Mouse (Mus musculus) 416B (cell line): ENCODE measurements at regions not wholly inside any gene's neighbourhood (a gene's known extent, or its start where the extent isn't known, plus 50 kb on each side); places are given as distances from the start of the nearest gene placed in this dataset.

Source experiments
- DNase-seq: peaks from one replicate; pipeline ENCODE4 v3.0.0; 2011; ENCODE audit warnings: low read depth

DNA sequence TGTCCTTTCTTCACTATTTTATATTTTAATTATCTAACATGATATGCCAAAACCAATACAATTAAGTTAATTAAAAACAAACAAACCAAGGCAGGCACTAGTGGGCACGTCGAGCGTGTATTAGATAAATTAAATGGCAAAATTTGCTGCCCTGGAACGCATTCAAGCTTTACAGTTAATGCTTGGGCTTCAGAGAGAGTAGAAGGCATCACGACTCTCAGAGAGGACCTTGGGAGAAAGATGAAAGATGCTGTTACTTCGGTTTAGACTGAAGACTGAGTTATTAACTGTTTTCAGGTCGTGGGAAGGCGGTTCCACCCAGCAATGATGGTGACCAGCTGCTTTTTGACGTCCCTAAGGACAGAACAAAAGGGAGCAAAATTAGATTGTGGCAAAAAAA lies 71.7 kb upstream of the Boc start:
- no peak for DNase-seq

DNA sequence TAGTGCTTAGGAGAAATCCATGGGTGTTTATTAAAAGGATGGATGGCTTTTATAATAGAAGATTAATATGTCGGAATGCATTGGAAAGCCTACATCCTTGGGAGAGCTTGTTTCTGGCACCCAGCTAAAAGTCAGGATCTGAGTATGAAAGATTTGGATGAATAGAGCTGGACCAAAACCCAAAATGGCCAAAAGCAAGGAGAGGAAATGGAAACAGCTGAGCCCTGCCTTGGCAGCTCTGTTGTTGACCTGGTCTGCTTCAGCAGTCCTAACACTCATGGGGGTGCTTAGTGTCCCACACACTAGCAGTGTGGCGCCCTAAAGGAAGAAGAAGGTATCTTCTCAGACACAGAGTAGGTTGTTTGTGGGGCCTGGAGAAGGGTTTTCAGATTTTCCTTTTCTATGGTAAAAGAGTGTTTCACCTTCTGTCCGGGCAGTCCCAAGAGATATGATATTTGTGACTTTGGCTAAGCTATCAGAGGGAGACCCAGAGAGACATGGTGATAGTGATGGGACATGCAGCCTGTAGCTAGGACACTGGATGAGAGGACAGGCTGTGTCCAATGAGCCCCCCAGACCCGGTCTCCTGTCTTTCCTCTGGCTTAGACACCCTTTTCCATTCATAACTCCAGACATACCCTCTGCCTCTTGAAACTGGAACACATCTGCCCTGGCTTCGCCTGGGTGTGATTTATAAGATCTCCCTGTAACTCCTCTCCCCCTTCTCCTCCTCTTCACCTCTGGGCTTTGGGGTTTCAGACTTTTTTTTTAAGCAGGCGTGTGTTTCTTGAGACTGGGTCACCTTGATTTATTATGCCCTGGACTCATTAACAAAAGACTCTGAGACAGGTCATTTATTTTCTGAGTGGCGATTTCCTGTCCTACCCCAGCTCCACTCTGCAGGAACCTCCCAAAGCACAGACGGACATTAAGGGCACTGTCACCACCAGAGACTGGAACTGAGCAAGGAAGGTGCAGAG lies 70.9 kb upstream of the Boc start:
- DNase-seq: no peak

DNA sequence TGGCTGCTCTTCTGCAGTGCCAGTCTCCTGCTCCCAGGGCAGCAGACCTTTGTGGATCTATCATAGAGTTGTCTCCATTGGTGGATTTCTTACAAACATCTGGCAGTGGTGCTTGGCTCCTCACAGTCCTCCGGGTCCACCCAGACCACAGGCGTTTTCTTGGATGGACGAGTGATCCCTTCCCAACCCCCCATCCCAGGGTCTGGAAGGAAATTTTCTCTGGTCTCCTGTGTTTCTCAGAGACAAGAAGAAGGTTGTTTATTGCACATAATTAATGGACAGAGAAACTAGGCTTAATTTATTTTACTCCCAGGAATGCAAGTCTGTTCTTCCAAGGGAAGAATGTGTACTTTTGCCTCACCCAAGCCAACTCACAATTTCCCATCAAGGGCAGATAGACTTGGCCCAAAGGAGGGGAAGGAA lies 67.2 kb upstream of the Boc start:
- DNase-seq: no peak

DNA sequence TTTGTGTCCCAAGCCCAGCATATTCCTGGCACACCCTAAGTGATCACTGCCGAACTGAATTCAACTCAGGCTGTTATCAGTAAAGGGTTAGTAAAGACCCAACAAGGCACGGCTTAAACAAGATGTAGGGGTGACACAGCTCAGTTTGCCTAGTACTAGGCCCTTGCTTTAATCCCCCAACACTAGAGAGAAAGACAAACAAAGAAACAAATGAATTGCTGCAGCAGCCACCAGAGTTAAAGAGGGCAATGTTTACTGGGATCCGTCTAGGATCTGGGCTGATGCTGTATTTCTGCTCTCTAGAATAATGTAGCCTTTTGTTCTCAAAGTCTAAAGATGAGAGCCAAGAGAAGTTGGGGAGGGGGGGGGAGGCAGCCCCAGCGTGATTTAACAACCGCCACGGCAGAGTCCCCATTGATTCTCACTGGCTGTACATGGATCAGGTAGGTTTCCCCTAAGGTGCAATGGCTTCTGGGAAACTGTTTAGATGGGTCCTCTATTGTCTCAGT lies 66.5 kb upstream of the Boc start:
- DNase-seq: no peak

DNA sequence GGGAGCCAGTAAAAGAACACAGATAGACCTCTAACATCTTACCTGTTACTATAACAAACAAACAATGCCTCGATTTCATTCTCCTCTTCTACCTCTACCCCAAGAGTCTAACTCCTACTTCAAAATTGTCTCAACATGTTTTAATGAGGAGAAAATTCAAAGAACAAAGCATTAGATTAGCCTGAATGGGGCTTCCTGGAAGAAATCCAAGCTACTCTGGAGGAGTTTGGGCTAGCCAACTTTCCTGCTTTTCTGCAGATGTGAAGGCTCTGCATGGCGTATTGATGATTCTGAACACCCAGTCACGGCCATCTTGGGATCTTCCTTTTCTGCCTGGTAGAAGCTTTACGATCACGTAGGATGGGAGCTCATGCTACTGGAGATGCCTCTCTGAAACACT lies 62.9 kb upstream of the Boc start:
- no peak for DNase-seq

DNA sequence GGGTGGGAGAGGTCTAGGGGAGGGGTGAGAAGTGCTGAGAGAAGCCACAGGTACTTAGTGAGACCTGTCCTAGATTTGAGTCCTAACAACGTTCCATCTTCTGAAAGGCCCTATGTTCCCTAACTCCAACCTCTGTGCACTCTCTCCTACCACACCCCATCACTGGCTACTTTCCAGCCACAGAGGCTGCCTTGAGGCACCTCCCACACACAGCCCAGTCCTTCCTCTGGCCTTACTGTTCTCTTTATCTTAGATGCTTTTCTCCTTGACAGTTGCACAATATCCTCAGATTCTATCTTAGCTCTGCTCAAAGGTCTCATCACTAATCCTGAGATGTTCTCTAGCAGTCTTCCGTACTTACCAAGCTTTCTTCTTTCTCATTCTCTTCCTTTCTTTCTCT lies 61.8 kb upstream of the Boc start:
- DNase-seq: peak; percentile 40

DNA sequence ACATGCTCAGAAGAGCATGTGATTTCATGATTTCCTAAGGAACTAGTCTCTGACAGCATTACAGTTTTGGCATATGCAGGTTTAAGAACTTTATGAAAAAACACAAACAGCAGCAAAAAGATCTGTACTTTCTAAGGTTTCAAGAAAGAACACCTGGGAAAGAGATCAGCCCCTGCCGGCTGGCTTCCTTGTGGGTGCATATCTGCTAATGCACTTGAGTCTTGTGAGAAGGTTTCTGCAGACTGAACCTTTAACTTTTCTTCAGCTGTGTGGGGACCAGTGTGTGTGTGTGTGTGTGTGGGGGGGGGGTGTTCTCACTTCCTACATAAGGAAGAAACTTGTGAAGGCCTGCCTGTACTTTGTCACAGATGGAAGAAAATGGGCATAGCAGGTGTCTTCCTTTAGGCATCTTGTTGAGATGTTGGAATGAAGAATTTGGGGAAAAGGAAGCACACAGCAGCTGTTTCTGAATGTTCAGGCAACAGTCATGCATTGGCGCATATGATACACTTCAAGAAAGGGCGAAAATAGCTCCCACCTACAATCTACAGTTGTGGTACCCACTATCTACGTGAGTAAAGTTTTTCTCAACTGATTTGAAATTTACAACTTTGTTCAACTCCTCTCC lies 60.9 kb upstream of the Boc start:
- DNase-seq: no peak

DNA sequence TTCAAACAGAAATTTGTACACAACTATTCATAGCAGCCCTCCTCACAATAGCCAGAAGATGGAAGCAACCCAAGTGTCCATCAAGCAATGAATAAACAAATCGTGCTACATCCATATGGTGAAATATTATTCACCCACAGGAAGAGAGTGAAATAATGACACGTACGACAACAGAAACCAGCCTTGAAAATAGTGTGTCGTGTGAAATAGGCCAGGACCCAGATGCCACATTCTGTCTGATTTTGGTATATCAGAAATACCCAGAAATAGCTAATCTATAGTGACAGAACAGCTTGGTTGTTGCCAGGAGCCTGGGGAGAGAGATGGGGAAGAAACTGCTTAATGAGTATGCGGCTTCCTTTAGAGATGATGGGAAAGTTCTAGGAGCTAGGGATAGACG lies 58.3 kb upstream of the Boc start:
- DNase-seq: no peak

DNA sequence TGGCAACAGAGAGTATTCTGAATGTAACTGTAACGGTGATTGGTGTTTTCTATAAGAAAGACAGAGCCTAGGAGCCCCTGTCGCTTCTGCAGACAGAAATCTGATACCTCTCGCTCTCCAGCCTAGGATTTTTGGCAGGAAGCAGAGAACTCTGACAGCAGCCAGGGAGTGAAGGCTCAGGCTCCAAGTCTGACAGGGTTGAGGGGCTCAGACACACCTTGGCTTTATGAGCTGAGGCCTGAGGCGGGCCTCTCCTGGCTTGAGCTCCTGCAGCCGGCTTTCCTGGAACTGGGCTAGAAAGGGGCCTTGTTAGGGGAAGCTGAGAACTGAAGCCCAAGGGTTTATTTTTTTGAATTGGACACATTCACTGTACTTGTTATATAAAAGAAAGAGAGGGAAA lies 57.7 kb upstream of the Boc start:
- DNase-seq: no peak

DNA sequence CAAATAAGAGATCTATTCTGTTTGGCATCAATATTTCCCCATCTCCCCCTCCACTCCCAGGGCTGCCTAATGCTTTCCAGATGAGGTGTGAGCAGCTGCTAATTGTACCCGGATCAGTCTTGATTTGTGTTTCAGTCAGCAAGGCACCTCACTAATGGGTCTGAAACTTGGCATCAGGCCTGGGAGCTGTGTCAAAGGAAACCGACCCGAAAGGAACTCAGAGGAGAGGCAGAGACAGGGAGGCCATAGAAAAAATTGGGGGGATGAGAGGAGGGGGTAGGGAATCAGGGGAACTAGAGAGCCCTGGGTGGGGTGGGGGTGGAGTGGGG lies 57.1 kb upstream of the Boc start:
- DNase-seq: no peak

DNA sequence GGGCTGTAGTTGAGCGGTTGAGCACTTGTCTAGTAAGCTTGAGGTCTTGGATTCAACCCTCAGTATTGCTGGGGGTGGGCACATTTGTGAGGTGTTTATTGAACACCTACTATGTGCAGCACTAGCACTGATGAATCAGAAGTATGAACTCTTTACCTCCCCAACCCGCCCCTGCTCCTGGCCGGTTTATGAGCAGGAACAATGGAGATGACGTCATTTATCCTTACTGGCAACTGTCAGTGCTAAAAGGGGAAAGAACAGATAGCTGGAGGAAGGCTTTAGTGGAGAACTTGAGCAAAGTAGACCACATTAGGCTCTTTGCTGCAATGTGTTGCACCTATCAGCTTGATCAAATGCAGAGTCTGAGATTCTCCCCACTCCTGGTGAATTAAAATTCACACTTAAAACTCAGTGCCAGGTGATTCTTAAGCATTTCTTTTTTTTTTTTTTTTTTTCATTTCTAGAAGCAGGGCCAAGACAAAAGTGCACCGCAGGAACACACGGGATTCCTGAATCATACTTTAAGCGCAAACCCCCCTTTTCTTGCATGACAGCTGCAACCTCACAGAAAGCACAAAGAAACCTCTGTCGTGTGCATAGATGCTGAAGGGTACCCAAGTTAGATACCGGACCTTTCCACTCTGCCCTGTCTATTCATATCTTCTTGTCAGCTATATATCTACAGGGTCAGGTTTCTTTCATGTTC lies 56.6 kb upstream of the Boc start:
- no peak for DNase-seq

DNA sequence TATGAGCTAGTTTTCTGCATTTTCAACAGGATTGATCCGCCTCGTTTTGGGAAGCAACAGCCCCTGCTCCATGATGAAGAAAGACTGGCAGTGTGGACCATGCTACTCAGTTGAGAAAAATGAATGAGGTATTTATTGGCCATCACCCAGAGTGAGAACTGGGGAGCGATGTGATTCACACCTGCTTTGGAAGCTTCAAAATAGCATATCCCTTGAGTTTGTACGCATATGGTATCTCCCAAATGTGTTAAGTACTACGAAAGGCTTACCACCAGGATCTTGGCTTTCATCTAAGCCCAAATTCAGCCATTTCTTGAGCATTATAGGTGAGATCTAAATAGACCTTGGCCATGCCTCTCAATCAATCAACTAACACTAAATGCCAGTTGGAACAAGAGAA lies 55.5 kb upstream of the Boc start:
- no peak for DNase-seq

DNA sequence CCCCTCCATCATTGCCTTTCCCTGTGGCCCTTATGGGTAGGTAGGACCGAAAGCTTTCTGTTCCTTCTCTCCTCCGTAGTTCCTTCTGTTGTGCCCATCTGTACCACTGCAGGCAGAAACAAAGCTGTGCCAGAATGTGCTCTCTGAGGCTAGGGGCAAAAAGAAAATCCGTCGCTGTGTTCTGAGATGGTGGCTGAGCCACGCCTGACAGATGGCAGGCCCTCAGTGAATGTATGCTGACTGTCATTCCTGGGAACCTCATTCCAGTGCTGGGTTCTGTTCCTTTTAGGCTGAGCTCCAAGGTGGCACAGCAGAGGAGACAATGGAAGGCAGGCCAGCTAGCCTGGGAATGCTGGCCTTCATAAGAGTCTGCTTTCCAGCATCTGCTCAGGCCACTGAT lies 54.0 kb upstream of the Boc start:
- no peak for DNase-seq

DNA sequence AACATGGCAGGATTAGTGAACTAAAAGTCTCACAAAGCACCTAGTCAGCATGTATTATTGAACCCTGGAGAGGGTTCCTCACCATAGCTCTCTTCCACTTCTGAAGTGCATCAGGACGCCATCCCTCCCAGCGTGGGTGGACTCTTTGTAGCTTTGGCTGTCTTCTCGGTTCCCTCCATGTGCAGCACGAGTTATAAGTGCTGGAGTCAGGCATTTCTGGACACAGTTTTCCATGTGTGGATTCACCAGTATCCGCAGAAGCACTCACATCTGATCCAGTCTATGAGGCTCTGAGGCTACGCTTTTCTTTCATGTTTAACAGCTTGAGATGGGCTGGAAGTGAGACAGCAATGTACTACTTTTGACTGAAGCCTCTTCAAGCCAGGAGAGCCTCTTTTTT lies 52.8 kb upstream of the Boc start:
- DNase-seq: no peak

DNA sequence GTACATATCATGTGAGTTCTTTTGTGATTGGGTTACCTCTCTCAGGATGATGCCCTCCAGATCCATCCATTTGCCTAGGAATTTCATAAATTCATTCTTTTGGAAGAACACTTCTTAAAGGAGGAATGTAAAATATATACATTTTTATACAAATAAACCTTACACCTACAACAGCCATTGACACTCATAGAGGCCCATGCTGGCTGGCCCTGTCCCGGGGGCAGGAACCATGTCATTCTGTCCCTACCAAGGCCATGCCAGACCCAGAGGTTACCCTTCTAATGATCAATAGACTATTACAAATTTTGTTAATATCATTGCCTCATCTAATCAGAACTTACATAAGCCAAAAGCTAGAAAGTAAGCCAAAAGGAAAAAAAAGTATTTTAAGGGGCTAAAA lies 49.9 kb upstream of the Boc start:
- no peak for DNase-seq
